Mouse (Mus musculus): ENCODE data around the gene Hamp2.

DNA sequence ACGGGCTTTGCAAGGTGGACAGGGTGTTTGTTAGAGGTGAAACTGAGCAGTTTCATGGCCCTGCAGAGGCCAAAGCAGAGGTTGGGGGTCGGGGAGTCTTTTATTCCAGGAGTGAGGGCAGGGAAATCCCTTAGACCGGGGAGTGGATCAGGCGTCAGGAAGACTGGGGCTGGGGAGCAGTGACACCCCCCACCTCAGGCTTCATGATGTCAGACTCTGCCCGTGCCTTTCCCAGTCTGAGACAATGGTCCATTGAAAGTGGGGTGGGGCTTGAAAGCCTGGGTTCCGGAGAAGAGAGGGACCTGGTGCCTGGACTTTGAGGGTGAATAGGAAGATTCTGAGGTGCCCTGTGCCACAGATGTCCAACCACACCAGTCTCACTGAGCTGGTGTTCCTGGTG lies 7.8 kb downstream of the Hamp2 start:
- TF ChIP-seq CTCF (IDR thresholded peaks at IDR 0.05; ENCODE audit: low read depth) (no peak), EP300 (IDR thresholded peaks at IDR 0.05; ENCODE audit: low read depth) (no peak)
